Mouse (Mus musculus) liver, postnatal 0 days (tissue): ENCODE measurements around the gene Cacng6.

Experiments
- CTCF ChIP-seq: sonication (generic); IDR thresholded peaks from 2 replicates; pipeline ENCODE4 v1.5.1; 2016; ENCODE audit warnings: antibody characterized with exemption, low read depth
- EP300 ChIP-seq: IDR thresholded peaks from 2 replicates; pipeline ENCODE4 v1.6.1; 2016; ENCODE audit warnings: antibody characterized with exemption, low read depth, mild to moderate bottlenecking

GRCm38 (mm10) chr7:3430161-3430560 lies 6.2 kb downstream of the Cacng6 start:
- TF ChIP-seq EP300 (no peak), CTCF (no peak)
